Mouse (Mus musculus) heart, postnatal 0 days (tissue): Measurements from ENCODE around the gene Ccdc87. TPM values are rescaled to one million over a fixed set of nuclear protein-coding genes. Genes with fewer than 3 reads are reported as not detected.

Experiments
- ATAC-seq: fragments of 200-750 bp; cut with Nextera tagmentation; 2 replicates; pipeline ENCODE4 v1.8.0; 2017; ENCODE audit warnings: low read depth, moderate number of reproducible peaks, moderate library complexity; ENCODE audit not compliant: insufficient read depth
- DNase-seq: peaks from one replicate; pipeline ENCODE4 v3.0.0-alpha.2; 2016; ENCODE audit warnings: low spot score
- H3K27ac ChIP-seq: fragments of 300-500 bp; sonication (generic); 2 replicates; pipeline ENCODE4 v1.5.1; 2014; ENCODE audit warnings: low read depth, mild to moderate bottlenecking
- H3K27me3 ChIP-seq: fragments of 300-500 bp; sonication (generic); 2 replicates; pipeline ENCODE4 v1.6.1; 2014; ENCODE audit warnings: low read length, mixed read lengths; ENCODE audit not compliant: control insufficient read depth, insufficient read depth
- H3K36me3 ChIP-seq: fragments of 300-500 bp; sonication (generic); replicated peaks from 2 replicates; pipeline ENCODE4 v1.6.1; 2014; ENCODE audit warnings: low read length, mixed read lengths; ENCODE audit not compliant: control insufficient read depth, insufficient read depth
- H3K4me1 ChIP-seq: fragments of 300-500 bp; sonication (generic); 2 replicates; pipeline ENCODE4 v1.6.1; 2014; ENCODE audit warnings: antibody characterized with exemption; ENCODE audit not compliant: control insufficient read depth, insufficient read depth
- H3K4me2 ChIP-seq: fragments of 300-500 bp; sonication (generic); 2 replicates; pipeline ENCODE4 v1.6.1; 2014; ENCODE audit warnings: low read depth, mild to moderate bottlenecking, low read length, moderate library complexity
- H3K4me3 ChIP-seq: fragments of 300-500 bp; sonication (generic); 2 replicates; pipeline ENCODE4 v1.5.1; 2014; ENCODE audit warnings: low read depth, low read length
- H3K9ac ChIP-seq: fragments of 300-500 bp; sonication (generic); replicated peaks from 2 replicates; pipeline ENCODE4 v1.6.1; 2014; ENCODE audit warnings: low read depth, low read length, mixed read lengths
- H3K9me3 ChIP-seq: fragments of 300-500 bp; sonication (generic); replicated peaks from 2 replicates; pipeline ENCODE4 v1.6.1; 2016; ENCODE audit warnings: low read length; ENCODE audit not compliant: control insufficient read depth
- CTCF ChIP-seq: IDR thresholded peaks from 2 replicates; pipeline ENCODE4 v1.5.1; 2016; ENCODE audit warnings: antibody characterized with exemption, control low read depth, low read depth
- EP300 ChIP-seq: IDR thresholded peaks from 2 replicates; pipeline ENCODE4 v1.6.1; 2016; ENCODE audit warnings: antibody characterized with exemption, low read depth
- WGBS: fragments of 180-500 bp; shearing (Covaris S2); extraction: QIAGEN DNeasy Blood & Tissue Kit; methylation state at CpG from one replicate; pipeline ENCODE4 v1.1.7; 2014; 5-methylcytosine and 5-hydroxymethylcytosine counted together
- polyA plus RNA-seq: library from polyadenylated mRNA; unstranded; fragments of >200 nt; fragmentation: Nextera tagmentation; extraction: Ambion mirVana; gene quantifications from 2 replicates; pipeline ENCODE4 v1.2.1, GENCODE M21; 2015
- total RNA-seq: library from RNA; depleted of rRNA; stranded (reverse); fragments of >200 nt; gene quantifications from 2 replicates; pipeline ENCODE4 v1.2.3, GENCODE M21; 2014; ENCODE audit warnings: low replicate concordance

The Ccdc87 gene
- total and polyA plus RNA-seq, 2 experiments from 2014 or later = 0.08 TPM; not detected in 1

GRCm38 (mm10) chr19:4820678-4821303 is 18.4 kb upstream of the Ccdc87 start:
- no peak overlapping the region for H3K4me3 ChIP-seq
- H3K27ac ChIP-seq = no peak overlapping the region
- no peaks in the 10 kb centered on the region for H3K27me3 ChIP-seq
- ATAC-seq (peak; percentile 44), DNase-seq (peak; percentile 23)
- H3K9me3 ChIP-seq = no peaks in the 10 kb centered on the region
- 49% methylated on average over 5 of the region's 5 CpGs for WGBS
- no peak overlapping the region for H3K9ac ChIP-seq
- no peaks in the 10 kb centered on the region for H3K36me3 ChIP-seq
- TF ChIP-seq CTCF (no peak), EP300 (no peak)
- H3K4me1 ChIP-seq = no peaks in the 10 kb centered on the region
- H3K4me2 ChIP-seq = no peak overlapping the region

DNA sequence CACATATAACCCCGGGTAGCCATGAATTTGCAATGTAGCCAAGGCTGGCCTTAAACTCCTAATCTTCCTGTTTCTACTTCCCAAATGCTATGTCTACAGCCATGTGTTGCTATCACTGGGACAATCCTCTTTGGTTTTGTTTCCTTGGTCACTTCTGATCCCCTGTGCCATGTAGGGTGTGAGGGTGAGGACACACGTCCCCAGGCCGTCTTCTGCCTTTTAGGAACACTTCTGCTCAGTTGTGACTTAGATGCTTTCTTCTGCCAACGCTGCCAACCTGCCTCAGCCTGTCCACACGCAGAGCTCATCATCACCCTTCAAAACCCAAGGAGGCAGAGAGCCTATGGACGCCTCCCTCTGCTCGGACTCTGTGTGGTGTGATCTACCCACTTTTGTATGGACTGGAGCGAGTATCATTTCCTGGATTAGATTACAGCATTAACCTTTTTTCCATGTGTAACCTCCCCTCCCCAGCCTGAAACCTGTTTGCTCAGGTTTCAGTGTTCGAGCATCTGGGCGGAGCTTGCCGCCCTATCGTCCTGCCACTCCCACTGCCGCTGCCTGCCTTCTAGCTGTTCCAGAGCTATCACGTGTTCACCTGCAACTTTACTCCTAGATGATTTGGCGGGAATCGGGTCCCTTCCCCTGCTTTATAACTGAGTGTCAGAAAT is 10.6 kb upstream of the Ccdc87 start:
- no peak for ATAC-seq

DNA sequence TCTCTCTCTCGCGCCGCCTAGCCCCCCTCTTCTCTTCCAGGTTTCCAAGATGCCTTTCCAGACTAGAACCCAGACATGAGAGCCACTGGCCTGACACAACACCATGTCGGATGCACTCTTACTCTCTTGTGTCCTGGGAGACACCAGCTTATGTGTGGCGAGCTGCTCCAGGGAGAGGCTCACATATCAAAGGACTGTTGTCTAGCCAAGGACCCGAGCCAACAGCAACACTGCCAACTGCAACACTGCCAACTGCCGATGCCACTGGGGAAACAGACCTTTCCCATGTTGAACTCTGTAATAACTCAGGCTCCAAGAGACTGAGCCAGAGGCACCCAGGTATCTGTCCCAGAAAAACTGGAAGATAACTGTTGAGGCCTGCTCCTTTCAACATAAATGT is 10.0 kb upstream of the Ccdc87 start:
- TF ChIP-seq EP300 (no peak), CTCF (0 out of 2 replicates have a peak, but pooled peaks have one; percentile 8)
- DNase-seq (no peak), ATAC-seq (no peak; the same call in 1 of the 2 replicates)
- WGBS = 48% methylated on average over 7 of the region's 7 CpGs
- no peak overlapping the region for H3K4me2 ChIP-seq
- no peak overlapping the region for H3K27ac ChIP-seq
- H3K27me3 ChIP-seq = no peaks in the 10 kb centered on the region
- no peak overlapping the region for H3K4me3 ChIP-seq
- H3K9me3 ChIP-seq = no peaks in the 10 kb centered on the region
- peaks cover 6% of the 10 kb centered on the region; the same call in 1 of the 2 replicates for H3K36me3 ChIP-seq
- H3K9ac ChIP-seq = no peak overlapping the region
- H3K4me1 ChIP-seq = no peaks in the 10 kb centered on the region

More for the DNA sequence above, 10.6 kb upstream of the Ccdc87 start:
- Histone ChIP-seq H3K4me2 (no peak overlapping the region), H3K27me3 (no peaks in the 10 kb centered on the region), H3K36me3 (peaks cover 6% of the 10 kb centered on the region; the same call in 1 of the 2 replicates), H3K9me3 (no peaks in the 10 kb centered on the region), H3K4me1 (no peaks in the 10 kb centered on the region), H3K9ac (no peak overlapping the region), H3K27ac (no peak overlapping the region), H3K4me3 (no peak overlapping the region)
- TF ChIP-seq CTCF (no peak), EP300 (no peak)
- DNase-seq = no peak
- 67% methylated on average over 16 of the region's 16 CpGs for WGBS

GRCm38 (mm10) chr19:4833977-4834376 is 5.2 kb upstream of the Ccdc87 start:
- no peak for TF ChIP-seq CTCF
- TF ChIP-seq EP300 = no peak
- no peak overlapping the region for H3K9ac ChIP-seq
- H3K4me1 ChIP-seq = peaks cover 6% of the 10 kb centered on the region; the same call in 1 of the 2 replicates
- no peaks in the 10 kb centered on the region for H3K27me3 ChIP-seq
- H3K36me3 ChIP-seq = peaks cover 6% of the 10 kb centered on the region; the same call in 1 of the 2 replicates
- DNase-seq = no peak
- H3K27ac ChIP-seq = no peak overlapping the region
- ATAC-seq = no peak
- WGBS = 83% methylated on average over 8 of the region's 8 CpGs
- no peaks in the 10 kb centered on the region for H3K9me3 ChIP-seq
- H3K4me3 ChIP-seq = no peak overlapping the region
- H3K4me2 ChIP-seq = no peak overlapping the region

DNA sequence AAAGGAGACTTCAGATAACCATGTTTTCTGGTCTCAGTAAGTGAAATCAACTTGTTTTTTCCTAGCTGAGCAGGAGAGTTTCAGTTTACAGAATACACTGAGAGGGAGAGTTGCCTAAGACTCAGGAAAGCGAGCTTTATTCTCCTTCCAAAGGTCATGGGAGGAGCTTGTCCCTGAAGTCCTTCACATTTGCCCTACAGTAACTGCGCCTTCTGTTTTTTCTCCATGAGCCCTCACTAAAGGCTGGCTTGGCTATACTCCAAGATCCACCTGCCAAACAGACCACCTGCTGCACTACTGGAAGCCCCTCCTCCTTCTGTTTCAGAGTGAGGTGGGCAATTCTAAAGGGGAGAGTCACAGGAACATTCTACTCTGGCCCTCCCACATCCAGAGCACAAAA is 3.1 kb upstream of the Ccdc87 start:
- no peak for DNase-seq
- Histone ChIP-seq H3K27me3 (0 out of 2 replicates have a peak, but pooled peaks cover 11% of the 10 kb centered on the region), H3K4me3 (no peak overlapping the region), H3K36me3 (peaks cover 6% of the 10 kb centered on the region; the same call in 1 of the 2 replicates), H3K4me2 (no peak overlapping the region), H3K9me3 (no peaks in the 10 kb centered on the region), H3K4me1 (peaks cover 11% of the 10 kb centered on the region), H3K27ac (no peak overlapping the region), H3K9ac (no peak overlapping the region)
- TF ChIP-seq CTCF = no peak
- TF ChIP-seq EP300 = no peak
- ATAC-seq = no peak
- 76% methylated on average over 2 of the region's 2 CpGs for WGBS
